Comparison of ENCODE assay signal across 9 mouse cellular contexts in the genomic region with DNA sequence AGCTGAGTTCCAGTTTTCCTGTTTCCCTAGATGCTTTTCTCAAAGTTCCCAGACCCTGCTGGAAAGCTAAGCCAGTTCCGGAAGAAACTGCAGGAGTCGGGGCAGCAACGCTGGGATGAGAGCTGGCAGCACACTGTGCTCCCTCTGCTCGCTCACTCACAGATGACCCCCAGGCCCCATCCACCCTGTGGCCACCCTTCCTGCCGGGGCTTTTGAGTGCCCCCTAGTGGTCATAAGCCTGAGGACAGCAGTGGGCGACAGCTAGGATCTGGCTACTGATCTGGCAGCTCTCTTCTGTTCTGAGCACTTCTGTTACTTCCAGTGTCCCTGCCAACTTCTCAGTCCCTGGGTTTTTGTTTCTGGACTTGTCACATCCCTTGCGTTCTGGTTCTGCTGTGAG. TPM values are rescaled to one million over a fixed set of nuclear protein-coding genes. Genes with fewer than 3 reads are reported as not detected.
DNase-seq lines count a peak whose midpoint lies in the region; ATAC-seq and TF ChIP-seq lines count a peak whose summit lies in the region.
"Had no signal": no experiment of that assay in that cellular context is flagged by ENCODE, and none has a peak within 500 bp of the region (broad histone marks: within the 10 kb centered on the region; RNA-seq: fewer than 3 reads in every experiment).

No protein-coding gene starts in this region.

- WGBS in thymus, adult 2 months: 72% methylated on average over 7 of the region's 7 CpGs
- 10% methylated on average over 7 of the region's 7 CpGs for WGBS in cerebellum, adult 2 months
- WGBS in intestine, embryonic 15.5 days: 37% methylated on average over 7 of the region's 7 CpGs

- intact Hi-C loops in gastrocnemius, adult 2 months (cut with DNase I): no loop called here

- H3K27ac ChIP-seq in thymus, adult 2 months (ENCODE audit: control insufficient read depth, insufficient read depth, low read length): no peak overlapping the region; the same call in 1 of the 2 replicates
- H3K27ac ChIP-seq in cerebellum, adult 2 months (ENCODE audit: insufficient read depth, low read length): no peak overlapping the region
- no peak overlapping the region for H3K27ac ChIP-seq in gastrocnemius, adult 2 months
- no peak overlapping the region for H3K27ac ChIP-seq in intestine, embryonic 15.5 days
- H3K27ac ChIP-seq: embryonic facial prominence, embryonic 12.5 days had no signal

- H3K36me3 ChIP-seq in thymus, adult 2 months (ENCODE audit: control insufficient read depth, insufficient read depth, low read length): peaks cover 4% of the 10 kb centered on the region; the same call in 1 of the 2 replicates
- H3K36me3 ChIP-seq in intestine, embryonic 15.5 days: peaks cover 35% of the 10 kb centered on the region

- TF ChIP-seq POLR2A in thymus, adult 2 months (IDR thresholded peaks at IDR 0.05; ENCODE audit: control insufficient read depth, extremely low read depth, insufficient read depth, low read length, poor library complexity): no peak
- no peak for TF ChIP-seq POLR2A in cerebellum, adult 2 months (IDR thresholded peaks at IDR 0.05; ENCODE audit: borderline replicate concordance, insufficient read depth, low read length)

- ATAC-seq in intestine, embryonic 15.5 days: peak; percentile 68

- no peak overlapping the region for H3K9ac ChIP-seq in intestine, embryonic 15.5 days
- H3K9ac ChIP-seq: embryonic facial prominence, embryonic 12.5 days had no signal

- no peaks in the 10 kb centered on the region for H3K27me3 ChIP-seq in thymus, adult 2 months (ENCODE audit: control insufficient read depth, insufficient read depth, low read length)
- no peaks in the 10 kb centered on the region for H3K27me3 ChIP-seq in cerebellum, adult 2 months (ENCODE audit: control insufficient read depth, insufficient read depth, low read length)
- H3K27me3 ChIP-seq in intestine, embryonic 15.5 days (replicated peaks): no peaks in the 10 kb centered on the region
- H3K27me3 ChIP-seq: embryonic facial prominence, embryonic 12.5 days had no signal

- H3K9me3 ChIP-seq in intestine, embryonic 15.5 days: no peaks in the 10 kb centered on the region
- H3K9me3 ChIP-seq: embryonic facial prominence, embryonic 12.5 days had no signal

- H3K4me2 ChIP-seq in intestine, embryonic 15.5 days (replicated peaks): no peak overlapping the region
- H3K4me2 ChIP-seq: embryonic facial prominence, embryonic 12.5 days had no signal

- H3K4me1 ChIP-seq in thymus, adult 2 months (replicated peaks; ENCODE audit: control insufficient read depth, insufficient read depth, low read length): no peaks in the 10 kb centered on the region
- no peaks in the 10 kb centered on the region for H3K4me1 ChIP-seq in cerebellum, adult 2 months (ENCODE audit: control insufficient read depth, insufficient read depth, low read length)
- no peaks in the 10 kb centered on the region for H3K4me1 ChIP-seq in intestine, embryonic 15.5 days (replicated peaks)
- H3K4me1 ChIP-seq: embryonic facial prominence, embryonic 12.5 days had no signal

- no peak overlapping the region for H3K4me3 ChIP-seq in thymus, adult 2 months (ENCODE audit: control insufficient read depth, insufficient read depth, low read length)
- no peak overlapping the region for H3K4me3 ChIP-seq in cerebellum, adult 2 months (replicated peaks; ENCODE audit: insufficient read depth, low read depth, low read length)
- H3K4me3 ChIP-seq in gastrocnemius, adult 2 months: no peak overlapping the region
- H3K4me3 ChIP-seq in intestine, embryonic 15.5 days (replicated peaks): no peak overlapping the region
- H3K4me3 ChIP-seq: embryonic facial prominence, embryonic 12.5 days had no signal

- DNase-seq in thymus, adult 2 months: peak; percentile 55
- no peak for DNase-seq in thymus, adult 18-20 months
- peak; percentile 31 to 51 for DNase-seq in cerebellum, adult 2 months
- peak; percentile 78 for DNase-seq in gastrocnemius, adult 2 months
- peak; percentile 59 for DNase-seq in liver
- peak; percentile 40 to 57 for DNase-seq in natural killer cell, adult 2 months (ENCODE audit: low spot score in 2 of 2)
- peak; percentile 45 for DNase-seq in testis, postnatal 14 days (ENCODE audit: low spot score)

- peak; percentile 91 for TF ChIP-seq CTCF in thymus, adult 2 months (IDR thresholded peaks at IDR 0.05; ENCODE audit: borderline replicate concordance, control insufficient read depth, extremely low read depth, insufficient read depth, low read length, poor library complexity)
- TF ChIP-seq CTCF in cerebellum, adult 2 months (IDR thresholded peaks at IDR 0.05; ENCODE audit: borderline replicate concordance, insufficient read depth, low read depth, low read length): peak; percentile 70; the same call in 1 of the 2 replicates
- peak; percentile 93 for TF ChIP-seq CTCF in gastrocnemius, adult 2 months (IDR thresholded peaks at IDR 0.05)

RNA-seq across cellular contexts. Expression of gene Alg1, which starts 11.0 kb away (rescaled TPM):
- 61.7 and 71.7 TPM in 2 replicates for polyA plus RNA-seq in thymus, adult 2 months (2012; rRNA removed)
- polyA plus RNA-seq in cerebellum, adult 2 months (2012; rRNA removed): 65.3 and 70.6 TPM in 2 replicates
- 10 to 100 TPM; 10.0 to 10.4 TPM for total RNA-seq in gastrocnemius, adult 2 months (2021)
- polyA plus RNA-seq in intestine, embryonic 15.5 days (2015; fragmentation: Nextera tagmentation; extraction: Ambion mirVana): 29.1 and 37.5 TPM in 2 replicates

RNA-seq across cellular contexts. Expression of gene Eef2kmt, which starts 11.4 kb away (rescaled TPM):
- polyA plus RNA-seq in thymus, adult 2 months (2012; rRNA removed): 32.2 and 34.6 TPM in 2 replicates
- 9.4 and 12.9 TPM in 2 replicates for polyA plus RNA-seq in cerebellum, adult 2 months (2012; rRNA removed)
- 1 to 10 TPM; 6.8 to 8.1 TPM for total RNA-seq in gastrocnemius, adult 2 months (2021)
- 30.4 and 38.4 TPM in 2 replicates for polyA plus RNA-seq in intestine, embryonic 15.5 days (2015; fragmentation: Nextera tagmentation; extraction: Ambion mirVana)

RNA-seq across cellular contexts. Expression of gene AU021092, which starts 22.3 kb away (rescaled TPM):
- 1.9 and 2.8 TPM in 2 replicates for polyA plus RNA-seq in thymus, adult 2 months (2012; rRNA removed)
- polyA plus RNA-seq in cerebellum, adult 2 months (2012; rRNA removed): 5.5 and 6.1 TPM in 2 replicates
- total RNA-seq in gastrocnemius, adult 2 months (2021): 1 to 10 TPM; 3.2 to 3.6 TPM
- 4.1 and 4.9 TPM in 2 replicates for polyA plus RNA-seq in intestine, embryonic 15.5 days (2015; fragmentation: Nextera tagmentation; extraction: Ambion mirVana)

RNA-seq across cellular contexts. Expression of gene Nagpa, which starts 40.6 kb away (rescaled TPM):
- polyA plus RNA-seq in thymus, adult 2 months (2012; rRNA removed): 54.8 and 59.7 TPM in 2 replicates
- polyA plus RNA-seq in cerebellum, adult 2 months (2012; rRNA removed): 21.1 and 21.3 TPM in 2 replicates
- 1 to 10 TPM; 5.6 to 6.7 TPM for total RNA-seq in gastrocnemius, adult 2 months (2021)
- polyA plus RNA-seq in intestine, embryonic 15.5 days (2015; fragmentation: Nextera tagmentation; extraction: Ambion mirVana): 27.6 and 29.9 TPM in 2 replicates

Comparison
In these comparisons a context has a peak if more than half of its experiments do, and no peak if none do; other contexts are left out.
1. DNase-seq: peak in thymus, adult 2 months (single experiment), cerebellum, adult 2 months (2 of 2), gastrocnemius, adult 2 months (single experiment), liver (single experiment), natural killer cell, adult 2 months (2 of 2) and testis, postnatal 14 days (single experiment); none in thymus, adult 18-20 months (0 of 2).
2. Peak in every context shown above with its lines, with median percentiles within 50 percentile points of each other: CTCF ChIP-seq.